Mouse (Mus musculus) kidney, adult 2 months (tissue): ENCODE results near the gene Slc39a1.

Source experiments
- CTCF ChIP-seq: fragments of 200-500 bp; conservative IDR thresholded peaks from 2 replicates; pipeline ENCODE4 v1.5.1; 2011; ENCODE audit warnings: low read depth, mild to moderate bottlenecking, control low read depth, low read length, moderate library complexity, mixed read lengths; ENCODE audit not compliant: insufficient read depth, insufficient read length
- POLR2A ChIP-seq: fragments of 200-500 bp; IDR thresholded peaks from one replicate; pipeline ENCODE4 v1.6.1; 2011; ENCODE audit warnings: low read depth, low read length, control low read depth

GRCm38 (mm10) chr3:90220088-90220487 is 27.9 kb upstream of the Slc39a1 start:
- 0 out of 2 replicates have a peak, but pooled peaks have one; percentile 18 for TF ChIP-seq CTCF
- TF ChIP-seq POLR2A = no peak
